Mouse (Mus musculus) ZHBTc4 (cell line): ENCODE measurements at regions not wholly inside any gene's neighbourhood (a gene's known extent, or its start where the extent isn't known, plus 50 kb on each side); places are given as distances from the start of the nearest gene placed in this dataset.

Experiments used
- DNase-seq: peaks from one replicate; pipeline ENCODE4 v3.0.0-alpha.2; 2011; ENCODE audit warnings: low read depth, low spot score

- DNase-seq, result no peak
Measured at GRCm38 (mm10) chr14:58502890-58503289, 432.5 kb downstream of the Fgf9 start.

GRCm38 (mm10) chr14:58500014-58500413, 429.7 kb downstream of the Fgf9 start:
- peak; percentile 7 for DNase-seq

- no peak for DNase-seq
Measured at GRCm38 (mm10) chr14:58499501-58499900, 429.2 kb downstream of the Fgf9 start.

- DNase-seq, result no peak
Measured at GRCm38 (mm10) chr14:58499071-58499470, 428.7 kb downstream of the Fgf9 start.

- DNase-seq, result no peak
Measured at GRCm38 (mm10) chr14:58496902-58497301, 426.6 kb downstream of the Fgf9 start.

- DNase-seq, result no peak
Measured at GRCm38 (mm10) chr14:58494400-58494987, 424.1 kb downstream of the Fgf9 start.

- no peak for DNase-seq
Measured at GRCm38 (mm10) chr14:58492118-58492517, 421.8 kb downstream of the Fgf9 start.

GRCm38 (mm10) chr14:58488803-58489202, 418.5 kb downstream of the Fgf9 start:
- no peak for DNase-seq

GRCm38 (mm10) chr14:58487836-58488235, 417.5 kb downstream of the Fgf9 start:
- DNase-seq, result no peak

- DNase-seq, result no peak
Measured at GRCm38 (mm10) chr14:58480454-58480853, 410.1 kb downstream of the Fgf9 start.

GRCm38 (mm10) chr14:58470678-58471077, 400.3 kb downstream of the Fgf9 start:
- DNase-seq, result no peak

- no peak for DNase-seq
Measured at GRCm38 (mm10) chr14:58468451-58468850, 398.1 kb downstream of the Fgf9 start.

GRCm38 (mm10) chr14:58467856-58468255, 397.5 kb downstream of the Fgf9 start:
- DNase-seq, result no peak

GRCm38 (mm10) chr14:58446776-58447354, 376.5 kb downstream of the Fgf9 start:
- no peak for DNase-seq

GRCm38 (mm10) chr14:58444496-58444895, 374.1 kb downstream of the Fgf9 start:
- no peak for DNase-seq

GRCm38 (mm10) chr14:58442501-58442900, 372.2 kb downstream of the Fgf9 start:
- no peak for DNase-seq

- DNase-seq, result no peak
Measured at GRCm38 (mm10) chr14:58439963-58440362, 369.6 kb downstream of the Fgf9 start.

- DNase-seq, result no peak
Measured at GRCm38 (mm10) chr14:58436096-58436495, 365.7 kb downstream of the Fgf9 start.

GRCm38 (mm10) chr14:58426472-58426871, 356.1 kb downstream of the Fgf9 start:
- DNase-seq, result no peak

- no peak for DNase-seq
Measured at GRCm38 (mm10) chr14:58421904-58422303, 351.6 kb downstream of the Fgf9 start.

GRCm38 (mm10) chr14:58417545-58417944, 347.2 kb downstream of the Fgf9 start:
- DNase-seq, result no peak

- no peak for DNase-seq
Measured at GRCm38 (mm10) chr14:58392055-58392726, 321.8 kb downstream of the Fgf9 start.

GRCm38 (mm10) chr14:58390741-58391140, 320.4 kb downstream of the Fgf9 start:
- DNase-seq, result no peak
